Mouse (Mus musculus) left cerebral cortex, adult 8-10 months (tissue): ENCODE data around the gene Pipox. TPM values are rescaled to one million over a fixed set of nuclear protein-coding genes. Genes with fewer than 3 reads are reported as not detected.
A peak's percentile ranks its signal among the peaks of the same experiment; 100 is the strongest.

Experiments used
- DNase-seq, 2 experiments: peaks; one replicate each; pipeline ENCODE4 v3.0.0; 2022; ENCODE audit warnings: low spot score in 2 of 2
- total RNA-seq, 4 experiments: library from RNA; stranded (reverse); gene quantifications; 2 replicates each; pipeline ENCODE4 v1.2.4; 2022

Pipox gene
- total RNA-seq, 4 experiments from 2014 or later: 2.8 to 4.9 (median 2.9) TPM

GRCm38 (mm10) chr11:77909376-77909775 is 15.5 kb upstream of the Pipox start:
- DNase-seq: no peak

- no peak for DNase-seq
Observed at GRCm38 (mm10) chr11:77908468-77908867, 14.6 kb upstream of the Pipox start.

GRCm38 (mm10) chr11:77906747-77907174 is 12.9 kb upstream of the Pipox start:
- no peak for DNase-seq

GRCm38 (mm10) chr11:77906097-77906687 is 12.3 kb upstream of the Pipox start:
- DNase-seq: no peak

- no peak for DNase-seq
Observed at GRCm38 (mm10) chr11:77904707-77905106, 10.8 kb upstream of the Pipox start.

DNA sequence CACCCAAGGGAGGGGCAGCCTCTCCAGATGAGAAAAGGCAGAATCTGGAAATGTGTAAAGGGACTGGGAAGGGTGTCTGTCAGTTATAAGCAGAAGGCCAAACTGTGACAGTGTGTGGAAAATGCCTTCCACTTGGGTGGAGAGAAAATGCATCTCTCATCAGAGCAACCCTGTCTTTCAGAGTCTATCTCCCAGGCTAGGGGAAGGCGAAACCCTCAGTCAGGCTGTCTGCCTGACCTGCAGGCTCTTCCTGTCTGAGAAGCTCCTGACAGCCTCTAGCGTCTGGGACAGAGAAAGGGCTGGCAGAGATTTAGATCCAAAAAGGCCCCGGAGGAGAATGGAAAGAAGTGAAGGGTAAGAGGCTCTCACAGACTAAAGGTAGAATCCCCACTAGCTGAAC is 9.9 kb upstream of the Pipox start:
- no peak for DNase-seq

- no peak for DNase-seq
Observed at GRCm38 (mm10) chr11:77901775-77902355, 8.0 kb upstream of the Pipox start.

DNA sequence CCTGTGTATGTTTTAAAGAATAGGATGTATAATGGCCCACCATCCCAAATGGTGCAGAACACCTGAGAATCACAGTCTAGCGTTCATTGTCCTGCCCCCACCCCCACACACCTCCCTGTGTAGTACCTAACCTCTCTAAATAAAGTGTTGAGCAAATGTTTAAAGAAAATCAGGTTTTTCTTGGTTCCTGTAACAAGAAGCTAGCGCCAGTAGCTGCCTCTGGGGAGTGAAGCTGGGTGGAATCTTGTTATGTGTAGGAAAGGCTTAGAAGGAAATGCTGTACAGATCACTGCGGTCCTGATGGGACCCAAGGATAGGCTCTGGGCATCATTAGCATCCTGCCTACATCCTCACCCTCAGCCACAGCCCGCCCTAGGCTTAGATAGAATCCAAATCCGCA is 7.5 kb upstream of the Pipox start:
- DNase-seq: no peak

DNA sequence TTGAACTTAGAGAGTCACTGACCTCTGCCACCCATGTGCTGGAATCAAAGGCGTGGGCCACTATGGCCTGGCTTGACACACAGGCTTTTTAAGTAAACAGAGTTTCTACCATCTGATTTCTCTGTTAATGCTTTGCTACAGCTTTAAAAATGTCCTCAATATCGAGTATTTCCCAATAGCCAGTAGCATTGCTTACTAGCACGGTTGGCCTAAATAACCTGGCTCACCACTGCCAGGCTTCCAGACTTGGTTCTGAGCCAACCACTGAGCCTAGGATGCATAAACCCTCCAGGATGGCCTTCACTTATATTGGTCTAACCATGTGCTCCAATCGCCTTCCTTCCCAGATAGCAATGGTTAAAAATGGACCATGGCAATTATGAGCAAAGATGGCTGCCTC is 6.8 kb upstream of the Pipox start:
- DNase-seq: no peak

- DNase-seq: no peak
Observed at GRCm38 (mm10) chr11:77900187-77900586, 6.3 kb upstream of the Pipox start.

DNA sequence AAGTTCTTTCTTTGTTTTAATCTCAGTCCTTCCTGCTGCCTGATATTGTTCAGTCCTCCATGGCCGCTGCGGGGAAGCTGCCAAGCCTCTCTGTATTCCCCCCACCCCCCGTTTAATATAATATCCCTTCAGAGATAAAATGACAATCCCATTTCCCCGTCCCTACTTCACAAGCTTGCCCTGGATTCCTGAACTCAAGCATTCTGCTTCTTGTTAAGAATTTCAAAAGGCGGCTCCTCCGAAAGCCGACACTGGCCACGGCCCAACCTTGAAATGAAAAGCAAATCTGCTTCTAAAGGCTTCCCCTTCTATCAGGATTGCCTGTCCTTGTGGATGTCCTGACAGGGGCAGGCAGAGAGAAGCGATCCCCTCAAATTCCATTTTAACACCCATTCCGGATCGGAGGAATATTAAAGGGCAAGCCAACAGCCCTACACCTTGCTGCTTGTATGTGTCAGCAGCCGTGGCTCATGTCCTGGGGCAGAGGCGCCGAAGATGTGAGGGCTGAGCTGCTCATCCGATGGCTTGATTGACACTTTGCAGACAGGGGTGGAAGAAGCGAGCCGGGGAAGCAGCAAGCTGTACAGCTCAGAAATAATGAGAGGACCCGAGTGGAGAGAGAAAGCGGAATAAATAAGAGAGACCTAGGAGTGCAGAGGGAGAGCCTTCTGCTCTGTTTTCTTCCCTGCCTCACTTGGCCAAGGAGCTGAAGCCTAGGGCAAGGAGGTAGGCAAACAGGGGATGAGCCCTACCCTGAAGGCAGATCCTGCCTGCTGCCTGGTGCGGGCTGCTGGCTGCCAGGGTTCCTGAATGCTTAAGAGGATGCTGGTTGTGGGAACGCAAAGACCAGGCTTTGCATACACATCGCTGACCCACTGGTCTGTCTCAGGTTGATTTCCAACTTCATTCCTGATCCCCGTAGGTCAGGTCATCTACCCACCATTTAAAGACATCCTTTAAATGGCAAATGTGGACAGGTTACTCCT is 3.2 kb upstream of the Pipox start:
- peak in 1 of 2 experiments; percentile 31 for DNase-seq

DNA sequence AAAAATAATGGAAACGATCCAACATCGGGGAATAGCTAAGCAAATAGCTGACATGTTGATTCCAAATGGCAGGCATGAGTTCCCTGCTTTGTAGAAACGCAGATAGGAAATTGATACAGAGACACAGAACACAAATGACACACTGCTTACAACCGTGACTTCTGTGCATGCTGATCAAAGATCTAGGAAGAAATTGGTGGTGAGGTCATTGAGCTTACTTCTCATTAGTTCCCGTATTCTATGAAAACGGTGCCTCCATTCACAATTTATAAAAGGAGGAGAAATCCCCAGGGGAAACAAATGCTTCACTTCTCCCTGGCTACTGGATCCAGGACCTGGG is 2.6 kb upstream of the Pipox start:
- no peak for DNase-seq

DNA sequence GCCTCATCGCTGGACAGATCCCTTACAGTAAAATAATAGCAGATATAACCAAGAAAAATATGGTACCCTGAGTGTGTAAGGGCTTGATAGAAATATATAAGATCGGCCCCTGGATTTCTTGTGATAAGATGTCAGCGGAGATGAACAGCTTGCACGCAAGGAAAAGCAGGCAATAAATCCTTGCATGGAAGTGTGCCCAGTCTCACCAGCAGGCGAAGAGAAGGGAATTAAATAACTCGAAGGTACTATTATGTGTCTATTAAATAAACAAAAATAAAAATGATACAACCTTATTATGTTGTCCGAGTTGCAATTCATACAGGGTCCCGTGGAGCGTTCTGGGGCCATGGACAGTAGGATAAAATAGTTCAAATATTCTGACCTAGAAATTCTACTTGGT is 2.1 kb upstream of the Pipox start:
- no peak for DNase-seq

DNA sequence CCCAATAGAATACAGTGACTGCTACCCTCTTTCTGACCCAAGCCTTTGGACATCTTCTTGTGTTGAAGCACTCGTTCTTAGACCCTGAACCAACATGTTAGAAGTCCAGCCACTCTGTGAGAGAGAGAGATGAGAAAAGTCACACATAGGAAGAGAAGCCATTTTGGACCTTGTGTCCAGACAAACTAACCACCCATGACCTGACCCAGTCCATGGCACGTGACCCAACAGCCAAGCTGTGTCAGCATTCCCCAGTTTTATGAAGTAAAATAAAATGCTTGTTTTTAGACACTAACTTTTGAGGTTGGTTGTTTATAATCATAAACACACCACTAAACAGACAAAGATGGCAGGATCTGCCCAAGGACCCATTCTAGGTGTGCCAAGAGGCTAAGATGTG is 1.1 kb upstream of the Pipox start:
- DNase-seq: no peak

GRCm38 (mm10) chr11:77893283-77893682 is 613 bp downstream of the Pipox start:
- no peak for DNase-seq

- no peak for DNase-seq
Observed at GRCm38 (mm10) chr11:77892883-77893282, 1.0 kb downstream of the Pipox start.

- no peak for DNase-seq
Observed at GRCm38 (mm10) chr11:77890648-77891258, 3.1 kb downstream of the Pipox start.

GRCm38 (mm10) chr11:77889484-77889883 is 4.4 kb downstream of the Pipox start:
- DNase-seq: no peak

- no peak for DNase-seq
Observed at GRCm38 (mm10) chr11:77888846-77889245, 5.0 kb downstream of the Pipox start.

DNA sequence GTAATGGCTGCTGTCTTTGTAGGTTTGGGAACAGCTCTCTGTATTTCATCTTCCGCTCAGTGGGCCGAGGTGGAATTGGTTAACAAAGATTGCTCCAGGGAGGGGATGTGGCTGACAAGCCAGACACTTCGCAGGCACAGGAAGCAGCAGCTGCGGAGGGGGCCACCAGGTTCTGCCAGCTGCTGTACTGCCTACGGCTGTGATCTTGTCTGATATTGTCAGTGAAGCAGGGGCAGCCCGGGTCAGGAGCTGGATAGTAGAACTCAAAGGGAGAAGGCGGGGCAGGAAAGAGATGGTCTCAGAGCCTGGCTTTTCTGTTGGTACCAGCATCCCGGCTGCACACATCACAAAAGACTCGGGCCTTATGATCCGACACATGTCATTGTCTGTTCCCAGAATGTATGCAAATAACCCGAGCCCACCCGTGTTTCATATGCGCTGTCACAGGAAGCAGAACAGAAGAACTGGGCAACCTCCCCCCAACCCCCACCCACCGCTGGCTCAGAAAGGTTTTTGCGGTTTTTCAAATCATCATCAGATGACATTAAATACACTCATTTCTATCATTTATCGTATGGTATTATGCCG is 6.4 kb downstream of the Pipox start:
- DNase-seq: no peak

DNA sequence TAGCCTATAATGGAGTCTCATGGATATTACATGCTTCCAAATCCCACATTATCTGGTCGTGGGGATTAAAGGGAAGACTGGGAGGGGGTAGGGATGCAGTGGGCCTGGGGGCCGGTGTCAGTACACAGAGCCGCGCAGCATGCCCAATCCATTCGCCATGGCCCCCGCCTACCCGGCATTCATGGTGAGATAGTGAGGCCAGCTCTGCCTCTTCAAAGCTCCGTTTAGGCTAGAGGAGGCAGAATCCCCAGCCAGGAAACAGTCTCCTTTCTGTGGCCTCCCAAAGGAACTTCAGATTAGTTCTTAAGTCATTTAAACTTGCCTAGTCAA is 8.7 kb downstream of the Pipox start:
- no peak for DNase-seq
